Mouse (Mus musculus) kidney, postnatal 0 days (tissue): ENCODE results near the gene Erc2. TPM values are rescaled to one million over a fixed set of nuclear protein-coding genes. Genes with fewer than 3 reads are reported as not detected.
A peak's percentile ranks its signal among the peaks of the same experiment; 100 is the strongest.

Experiments
- ATAC-seq: fragments of 200-750 bp; cut with Nextera tagmentation; replicated peaks from 2 replicates; pipeline ENCODE4 v1.8.0; 2017; ENCODE audit warnings: low read depth, moderate number of reproducible peaks, moderate TSS enrichment, moderate library complexity; ENCODE audit not compliant: low FRiP score
- DNase-seq: peaks from one replicate; pipeline ENCODE4 v3.0.0-alpha.2; 2016; ENCODE audit warnings: low spot score
- H3K27ac ChIP-seq: fragments of 300-500 bp; sonication (generic); 2 replicates; pipeline ENCODE4 v1.5.1; 2014; ENCODE audit warnings: mild to moderate bottlenecking
- H3K27me3 ChIP-seq: fragments of 300-500 bp; sonication (generic); 2 replicates; pipeline ENCODE4 v1.6.1; 2014; ENCODE audit warnings: low read length, mixed read lengths; ENCODE audit not compliant: insufficient read depth
- H3K36me3 ChIP-seq: fragments of 300-500 bp; sonication (generic); 2 replicates; pipeline ENCODE4 v1.6.1; 2014; ENCODE audit warnings: low read length, mixed read lengths; ENCODE audit not compliant: insufficient read depth
- H3K4me1 ChIP-seq: fragments of 300-500 bp; sonication (generic); replicated peaks from 2 replicates; pipeline ENCODE4 v1.6.1; 2014; ENCODE audit warnings: antibody characterized with exemption, low read length, mixed read lengths; ENCODE audit not compliant: insufficient read depth
- H3K4me2 ChIP-seq: fragments of 300-500 bp; sonication (generic); 2 replicates; pipeline ENCODE4 v1.6.1; 2014; ENCODE audit warnings: mild to moderate bottlenecking, low read length, moderate library complexity, mixed read lengths
- H3K4me3 ChIP-seq: fragments of 300-500 bp; sonication (generic); replicated peaks from 2 replicates; pipeline ENCODE4 v1.5.1; 2014; ENCODE audit warnings: low read depth, low read length
- H3K9ac ChIP-seq: fragments of 300-500 bp; sonication (generic); 2 replicates; pipeline ENCODE4 v1.6.1; 2014; ENCODE audit warnings: low read depth, low read length
- H3K9me3 ChIP-seq: fragments of 300-500 bp; sonication (generic); replicated peaks from 2 replicates; pipeline ENCODE4 v1.6.1; 2016; ENCODE audit warnings: low read length, inconsistent platforms, mixed read lengths
- CTCF ChIP-seq: IDR thresholded peaks from 2 replicates; pipeline ENCODE4 v1.5.1; 2016; ENCODE audit warnings: antibody characterized with exemption, low read depth, mild to moderate bottlenecking, moderate library complexity
- WGBS: fragments of 180-500 bp; shearing (Covaris S2); extraction: QIAGEN DNeasy Blood & Tissue Kit; methylation state at CpG from one replicate; pipeline ENCODE4 v1.1.7; 2014; 5-methylcytosine and 5-hydroxymethylcytosine counted together
- polyA plus RNA-seq: library from polyadenylated mRNA; unstranded; fragments of >200 nt; fragmentation: Nextera tagmentation; extraction: Ambion mirVana; gene quantifications from 2 replicates; pipeline ENCODE4 v1.2.1, GENCODE M21; 2015

The Erc2 gene
- polyA plus RNA-seq, 1 experiment from 2014 or later = 6.8 TPM

DNA sequence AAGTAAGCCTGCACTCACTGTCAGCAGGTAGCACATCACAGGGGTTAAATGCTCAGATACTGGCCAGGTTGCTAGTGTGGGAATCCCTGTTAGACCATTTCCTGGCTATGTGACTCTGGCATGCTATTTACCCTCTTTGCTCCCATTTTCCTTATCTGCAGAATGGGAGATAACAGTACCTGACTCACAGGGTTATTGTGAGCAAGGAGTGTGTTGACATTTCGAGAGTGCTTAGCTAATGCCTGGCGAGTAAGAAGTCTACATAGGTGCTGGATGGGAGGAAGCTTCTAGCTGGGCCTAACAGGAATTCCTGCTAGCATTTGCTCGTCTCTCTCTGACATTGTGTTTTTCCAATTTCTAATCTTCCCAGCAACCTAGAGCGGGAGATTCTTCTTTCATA lies 737.3 kb downstream of the Erc2 start:
- ATAC-seq = no peak
- H3K27me3 ChIP-seq = no peaks in the 10 kb centered on the region
- TF ChIP-seq CTCF = no peak

DNA sequence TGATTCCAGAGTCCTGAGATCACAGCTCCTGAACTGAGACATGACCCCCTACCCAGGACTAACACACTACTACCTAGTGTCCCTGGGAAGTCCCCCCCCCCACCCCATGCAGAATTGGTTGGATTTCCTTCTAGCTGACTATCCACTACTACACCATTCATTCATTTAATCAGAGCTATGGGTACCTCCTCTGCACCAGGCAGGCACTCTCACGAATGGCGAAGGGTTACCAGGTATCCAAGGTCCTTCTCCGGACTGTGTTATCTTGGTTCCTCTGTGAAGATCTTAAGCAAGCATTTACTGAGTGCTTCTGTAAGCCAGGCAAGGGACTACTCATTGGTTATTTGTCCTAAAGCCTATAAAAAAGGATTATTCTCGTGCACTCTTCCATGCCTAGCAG lies 737.8 kb downstream of the Erc2 start:
- no peak for ATAC-seq
- WGBS = 87% methylated on average over 4 of the region's 4 CpGs
- H3K27me3 ChIP-seq = no peaks in the 10 kb centered on the region
- no peak overlapping the region for H3K27ac ChIP-seq
- H3K4me1 ChIP-seq = no peaks in the 10 kb centered on the region
- TF ChIP-seq CTCF = no peak
- no peaks in the 10 kb centered on the region for H3K9me3 ChIP-seq
- H3K36me3 ChIP-seq = no peaks in the 10 kb centered on the region
- no peak for DNase-seq
- H3K4me3 ChIP-seq = no peak overlapping the region
- H3K4me2 ChIP-seq = no peak overlapping the region
- H3K9ac ChIP-seq = no peak overlapping the region

More for the DNA sequence above, 737.3 kb downstream of the Erc2 start:
- H3K27ac ChIP-seq = no peak overlapping the region
- no peaks in the 10 kb centered on the region for H3K4me1 ChIP-seq
- no peak overlapping the region for H3K4me3 ChIP-seq
- DNase-seq = no peak
- no peak overlapping the region for H3K9ac ChIP-seq
- H3K9me3 ChIP-seq = no peaks in the 10 kb centered on the region
- WGBS = 83% methylated on average over 4 of the region's 4 CpGs
- no peaks in the 10 kb centered on the region for H3K36me3 ChIP-seq
- no peak overlapping the region for H3K4me2 ChIP-seq

DNA sequence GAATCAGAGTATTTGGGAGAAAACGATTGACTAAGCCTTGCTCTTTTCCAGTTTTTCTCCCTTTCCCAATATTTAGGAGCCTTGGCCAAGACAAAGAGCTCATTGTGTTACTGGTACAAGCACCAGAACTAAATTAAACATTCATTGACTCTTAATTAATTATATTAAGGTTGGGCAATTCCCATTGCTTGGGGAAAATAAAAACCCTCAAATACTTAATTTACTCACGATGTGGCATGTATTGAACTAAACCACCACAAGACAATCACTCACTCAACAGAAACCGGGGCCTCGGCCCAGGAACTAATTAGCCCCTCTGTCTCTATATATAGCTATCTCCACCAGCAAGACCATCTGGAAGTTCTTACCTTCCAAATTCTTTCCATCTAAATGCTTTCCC lies 740.1 kb downstream of the Erc2 start:
- no peak for ATAC-seq
- Histone ChIP-seq H3K36me3 (no peaks in the 10 kb centered on the region), H3K4me3 (no peak overlapping the region), H3K4me2 (no peak overlapping the region), H3K4me1 (no peaks in the 10 kb centered on the region), H3K9me3 (no peaks in the 10 kb centered on the region), H3K9ac (no peak overlapping the region), H3K27ac (no peak overlapping the region), H3K27me3 (no peaks in the 10 kb centered on the region)
- TF ChIP-seq CTCF = no peak
- no peak for DNase-seq
- WGBS = 69% methylated on average over 4 of the region's 4 CpGs

DNA sequence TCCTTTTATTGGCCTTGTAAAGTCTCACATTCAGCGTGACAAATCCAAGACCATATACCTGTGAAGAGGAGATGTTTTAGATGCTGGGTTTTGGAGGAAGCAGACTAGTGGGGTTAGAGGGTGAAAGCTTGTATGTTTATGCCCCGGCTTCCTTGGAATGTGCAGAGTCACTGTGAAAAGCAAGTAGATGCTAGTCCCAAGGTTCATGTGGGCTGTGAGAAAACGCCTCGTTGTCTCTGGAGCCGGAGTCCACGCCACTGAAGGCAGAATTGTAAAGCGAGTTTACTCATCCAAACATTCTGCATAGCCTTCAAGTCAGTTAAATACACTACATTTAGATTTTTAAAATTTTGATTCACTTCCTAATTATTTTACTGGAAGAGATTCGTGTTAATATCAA lies 748.5 kb downstream of the Erc2 start:
- 36% methylated on average over 8 of the region's 8 CpGs for WGBS
- no peaks in the 10 kb centered on the region for H3K9me3 ChIP-seq
- no peak overlapping the region for H3K27ac ChIP-seq
- DNase-seq (no peak), ATAC-seq (no peak)
- no peaks in the 10 kb centered on the region for H3K27me3 ChIP-seq
- H3K4me3 ChIP-seq = no peak overlapping the region
- H3K4me1 ChIP-seq = no peaks in the 10 kb centered on the region
- H3K9ac ChIP-seq = no peak overlapping the region
- TF ChIP-seq CTCF = no peak
- H3K4me2 ChIP-seq = no peak overlapping the region
- no peaks in the 10 kb centered on the region for H3K36me3 ChIP-seq

DNA sequence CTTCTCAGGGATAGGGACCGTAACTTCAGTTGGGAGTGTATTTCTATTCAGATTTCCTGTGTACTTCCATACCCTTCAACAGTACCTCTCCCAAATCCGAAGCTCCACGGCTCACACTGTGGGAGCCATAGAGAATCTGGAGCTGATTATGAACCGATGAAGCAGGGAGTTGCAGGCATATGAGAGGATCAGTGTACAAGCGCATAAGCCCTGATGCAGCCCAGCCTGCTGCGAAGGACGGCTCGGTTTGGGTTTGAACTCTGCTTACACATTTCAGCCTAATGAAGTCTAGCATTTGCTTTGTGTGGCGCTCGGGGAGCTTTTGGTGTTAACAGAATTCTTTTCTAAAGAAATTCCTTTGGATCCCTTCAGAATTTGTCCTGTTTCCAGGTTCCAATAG lies 749.4 kb downstream of the Erc2 start:
- no peak overlapping the region for H3K4me3 ChIP-seq
- no peak for TF ChIP-seq CTCF
- H3K27ac ChIP-seq = no peak overlapping the region
- H3K9ac ChIP-seq = no peak overlapping the region
- ATAC-seq (no peak), DNase-seq (no peak)
- H3K9me3 ChIP-seq = no peaks in the 10 kb centered on the region
- H3K36me3 ChIP-seq = no peaks in the 10 kb centered on the region
- WGBS = 89% methylated on average over 10 of the region's 10 CpGs
- H3K27me3 ChIP-seq = no peaks in the 10 kb centered on the region
- no peaks in the 10 kb centered on the region for H3K4me1 ChIP-seq
- no peak overlapping the region for H3K4me2 ChIP-seq

DNA sequence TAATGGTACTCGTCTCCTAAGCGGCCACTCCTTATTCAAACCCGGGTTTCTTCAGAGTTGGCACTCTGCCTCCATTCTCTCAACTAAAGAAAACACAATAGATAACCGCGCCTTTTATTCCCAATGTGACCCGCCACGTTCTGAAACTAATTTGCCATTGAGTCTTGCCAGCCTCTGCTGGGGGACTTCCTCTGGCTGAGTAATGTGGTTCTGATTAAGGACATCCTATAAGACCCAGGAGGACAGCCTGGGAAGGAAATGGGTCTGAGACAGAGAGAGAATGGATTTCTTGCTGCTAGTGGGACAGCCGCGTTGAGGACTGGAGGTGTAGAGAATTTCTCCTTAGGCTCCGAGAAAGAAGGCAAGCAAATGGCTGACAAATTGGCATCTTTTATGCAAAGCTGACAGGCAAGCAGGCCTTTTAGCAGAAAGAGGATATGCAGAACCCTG lies 753.4 kb downstream of the Erc2 start:
- WGBS = 22% methylated on average over 10 of the region's 10 CpGs
- DNase-seq (peak; percentile 19), ATAC-seq (no peak)
- no peaks in the 10 kb centered on the region for H3K27me3 ChIP-seq
- H3K4me1 ChIP-seq = no peaks in the 10 kb centered on the region
- H3K4me3 ChIP-seq = no peak overlapping the region
- TF ChIP-seq CTCF = no peak
- H3K36me3 ChIP-seq = no peaks in the 10 kb centered on the region
- no peak overlapping the region for H3K9ac ChIP-seq
- no peaks in the 10 kb centered on the region for H3K9me3 ChIP-seq
- H3K27ac ChIP-seq = no peak overlapping the region
- no peak overlapping the region for H3K4me2 ChIP-seq

DNA sequence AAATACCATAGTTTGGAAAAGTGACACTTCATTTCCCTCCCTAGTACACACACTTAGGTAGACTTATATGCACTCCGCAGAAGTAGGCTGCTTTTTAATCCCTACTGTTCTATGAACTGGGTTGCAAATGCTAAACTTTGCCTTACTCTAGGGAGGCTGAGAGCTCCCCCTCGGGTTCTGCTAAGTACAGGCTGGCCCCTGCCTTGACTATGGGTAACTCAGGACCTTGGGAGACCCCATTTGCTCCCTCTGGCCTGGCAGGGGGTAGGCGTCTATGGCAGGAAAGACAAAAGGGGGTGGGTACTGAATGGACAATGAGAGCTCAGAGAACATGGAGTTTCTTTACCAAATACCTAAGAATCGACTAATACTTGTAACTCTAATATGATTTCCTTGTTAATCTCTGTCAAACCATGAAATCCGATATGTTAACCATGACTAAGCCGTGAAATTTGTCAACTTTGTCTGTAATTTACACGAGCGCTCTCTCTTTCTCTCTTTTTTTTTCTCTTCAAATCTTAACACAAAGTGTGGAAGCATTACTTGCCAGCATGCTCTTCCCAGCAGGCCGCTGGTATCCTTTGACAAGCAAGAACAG lies 754.1 kb downstream of the Erc2 start:
- ATAC-seq (no peak), DNase-seq (no peak)
- no peaks in the 10 kb centered on the region for H3K4me1 ChIP-seq
- no peak overlapping the region for H3K4me2 ChIP-seq
- H3K27me3 ChIP-seq = no peaks in the 10 kb centered on the region
- H3K9ac ChIP-seq = no peak overlapping the region
- no peak overlapping the region for H3K4me3 ChIP-seq
- TF ChIP-seq CTCF = no peak
- H3K9me3 ChIP-seq = no peaks in the 10 kb centered on the region
- H3K36me3 ChIP-seq = no peaks in the 10 kb centered on the region
- WGBS = 67% methylated on average over 9 of the region's 9 CpGs
- H3K27ac ChIP-seq = no peak overlapping the region
